Mouse (Mus musculus): ENCODE data around the gene Sarnp.

GRCm38 (mm10) chr10:128900698-128901097, 83.6 kb downstream of the Sarnp start, which contains the start of gene Cd63:
- no peak for TF ChIP-seq POLR2A (IDR thresholded peaks at IDR 0.05; ENCODE audit: borderline replicate concordance, control insufficient read depth, low read depth, low read length)
- no peak for TF ChIP-seq CTCF (IDR thresholded peaks at IDR 0.05; ENCODE audit: control insufficient read depth, insufficient read depth, low read length)

All from bone marrow, adult 2 months (tissue).